Comparison of ENCODE assay signal across 8 mouse cellular contexts in genomic region chr16:75675871-75676270, GRCm38 (mm10).
DNase-seq lines count a peak whose midpoint lies in the region; ATAC-seq and TF ChIP-seq lines count a peak whose summit lies in the region.

No protein-coding gene starts in this region.

- CTCF ChIA-PET in Patski (lab: Charles Lee), result no interaction called here

- no peak overlapping the region for H3K4me3 ChIP-seq in hindbrain, embryonic 12.5 days
- H3K4me3 ChIP-seq in hindbrain, embryonic 13.5 days, result no peak overlapping the region
- no peak overlapping the region for H3K4me3 ChIP-seq in C2C12 (ENCODE audit: insufficient read depth, poor library complexity, severe bottlenecking)
- no peak overlapping the region for H3K4me3 ChIP-seq in embryonic facial prominence, embryonic 14.5 days (ENCODE audit: low read depth, low read length)

- H3K27me3 ChIP-seq in hindbrain, embryonic 12.5 days, result no peaks in the 10 kb centered on the region
- no peaks in the 10 kb centered on the region for H3K27me3 ChIP-seq in hindbrain, embryonic 13.5 days
- H3K27me3 ChIP-seq in C2C12 (ENCODE audit: control insufficient read depth, insufficient read depth, insufficient read length), result no peaks in the 10 kb centered on the region
- peaks cover 10% of the 10 kb centered on the region for H3K27me3 ChIP-seq in Patski
- no peaks in the 10 kb centered on the region for H3K27me3 ChIP-seq in embryonic facial prominence, embryonic 14.5 days (replicated peaks; ENCODE audit: control insufficient read depth, insufficient read depth, low read length)

- no peaks in the 10 kb centered on the region for H3K79me2 ChIP-seq in C2C12 (ENCODE audit: control insufficient read depth, insufficient read depth)

- intact Hi-C loops in left cerebral cortex, postnatal 14 days (cut with DNase I), result loop anchor here (5.0 to 10.0 kb wide), 2 partner anchors 509 to 1226 kb away; no protein-coding TSS in a partner anchor

- H3K27ac ChIP-seq in hindbrain, embryonic 12.5 days, result no peak overlapping the region
- H3K27ac ChIP-seq in hindbrain, embryonic 13.5 days, result no peak overlapping the region
- no peak overlapping the region for H3K27ac ChIP-seq in embryonic facial prominence, embryonic 14.5 days (replicated peaks; ENCODE audit: low read depth, low read length)

- peak; percentile 2 for DNase-seq in Patski (ENCODE audit: low read depth, low spot score)
- DNase-seq in embryonic facial prominence, embryonic 14.5 days (ENCODE audit: low spot score), result peak; percentile 83
- peak; percentile 43 to 44 for DNase-seq in left cerebral cortex, postnatal 14 days (ENCODE audit: low spot score in 2 of 2)
- DNase-seq in retina, postnatal 1 day, result peak; percentile 80
- no peak for DNase-seq in ovary, postnatal 36 days (ENCODE audit: low spot score)

- no peak overlapping the region for H3K9ac ChIP-seq in hindbrain, embryonic 12.5 days
- H3K9ac ChIP-seq in hindbrain, embryonic 13.5 days, result no peak overlapping the region
- no peak overlapping the region for H3K9ac ChIP-seq in embryonic facial prominence, embryonic 14.5 days (ENCODE audit: low read depth, low read length)

- in situ Hi-C loops in Patski (cut with MboI; ENCODE audit: low pct_unique_long_range_greater_than_20kb), result loop anchor here (10.0 kb wide), 1 partner anchor 1219 kb away; no protein-coding TSS in a partner anchor

- POLR2A ChIA-PET in Patski (lab: Charles Lee), result interaction anchor here (1.0 kb wide), 1 partner anchor 22 kb away, joined by 3 read pairs; no protein-coding TSS in a partner anchor

- H3K79me3 ChIP-seq in C2C12 (ENCODE audit: low read depth), result no peaks in the 10 kb centered on the region

- 0 out of 2 replicates have a peak, but pooled peaks have one; percentile 69 for ATAC-seq in hindbrain, embryonic 12.5 days (ENCODE audit: low FRiP score)
- ATAC-seq in hindbrain, embryonic 13.5 days (ENCODE audit: low FRiP score), result no peak
- peak; percentile 69 for ATAC-seq in Patski
- no peak for ATAC-seq in embryonic facial prominence, embryonic 14.5 days (ENCODE audit: low read depth)

- H3K4me2 ChIP-seq in hindbrain, embryonic 12.5 days (replicated peaks), result no peak overlapping the region
- no peak overlapping the region for H3K4me2 ChIP-seq in hindbrain, embryonic 13.5 days
- H3K4me2 ChIP-seq in embryonic facial prominence, embryonic 14.5 days (ENCODE audit: low read depth, low read length), result no peak overlapping the region

- no peaks in the 10 kb centered on the region for H3K36me3 ChIP-seq in hindbrain, embryonic 12.5 days
- no peaks in the 10 kb centered on the region for H3K36me3 ChIP-seq in hindbrain, embryonic 13.5 days
- no peaks in the 10 kb centered on the region for H3K36me3 ChIP-seq in C2C12 (ENCODE audit: control insufficient read depth, insufficient read depth)
- H3K36me3 ChIP-seq in embryonic facial prominence, embryonic 14.5 days (ENCODE audit: control insufficient read depth, insufficient read depth, low read length), result no peaks in the 10 kb centered on the region

- TF ChIP-seq CTCF in C2C12 (IDR thresholded peaks at IDR 0.05; ENCODE audit: control insufficient read depth, insufficient read depth, insufficient read length) (peak; percentile 35), Patski (IDR thresholded peaks at IDR 0.05) (peak; percentile 68)

- H3K4me1 ChIP-seq in hindbrain, embryonic 12.5 days, result peaks cover 2% of the 10 kb centered on the region; the same call in 1 of the 2 replicates
- no peaks in the 10 kb centered on the region for H3K4me1 ChIP-seq in hindbrain, embryonic 13.5 days (replicated peaks)
- no peaks in the 10 kb centered on the region for H3K4me1 ChIP-seq in embryonic facial prominence, embryonic 14.5 days (ENCODE audit: control insufficient read depth, insufficient read depth, low read length)

- H3K9me3 ChIP-seq in hindbrain, embryonic 12.5 days (replicated peaks), result no peaks in the 10 kb centered on the region
- H3K9me3 ChIP-seq in hindbrain, embryonic 13.5 days, result no peaks in the 10 kb centered on the region
- H3K9me3 ChIP-seq in embryonic facial prominence, embryonic 14.5 days (ENCODE audit: control insufficient read depth, low read length), result no peaks in the 10 kb centered on the region

- 61% methylated on average over 2 of the region's 2 CpGs for WGBS in hindbrain, embryonic 12.5 days
- WGBS in hindbrain, embryonic 13.5 days, result 68% methylated on average over 2 of the region's 2 CpGs
- WGBS in embryonic facial prominence, embryonic 14.5 days, result 49% methylated on average over 2 of the region's 2 CpGs

- no peak overlapping the region for H3ac ChIP-seq in C2C12 (ENCODE audit: control insufficient read depth, insufficient read length, low read depth)

TF ChIP-seq in C2C12, 6 proteins besides CTCF, POLR2A, EP300 and RAD21:
- TF ChIP-seq MYOD1 (IDR thresholded peaks at IDR 0.05; ENCODE audit: control insufficient read depth, insufficient read length, low read depth) (no peak), CEBPB (IDR thresholded peaks at IDR 0.05; ENCODE audit: low read depth) (no peak), FOSL1 (IDR thresholded peaks at IDR 0.05; ENCODE audit: insufficient read depth, low read length, poor library complexity, severe bottlenecking) (no peak), USF1 (IDR thresholded peaks at IDR 0.05; ENCODE audit: low read depth) (no peak), MYOG (IDR thresholded peaks at IDR 0.05; ENCODE audit: control insufficient read depth, extremely low read depth, insufficient read length) (no peak), MAX (IDR thresholded peaks at IDR 0.05) (no peak)

Comparison
In these comparisons a context has a peak if more than half of its experiments do, and no peak if none do; other contexts are left out.
1. ATAC-seq: peak in hindbrain, embryonic 12.5 days (single experiment) and Patski (single experiment); none in hindbrain, embryonic 13.5 days (single experiment) and embryonic facial prominence, embryonic 14.5 days (single experiment).